Mouse (Mus musculus): Measurements from ENCODE around the gene Cpne4. TPM values are rescaled to one million over a fixed set of nuclear protein-coding genes. Genes with fewer than 3 reads are reported as not detected.

Cpne4 gene
- polyA plus RNA-seq, 1 experiment: 0.09 TPM

- 42% methylated on average over 2 of the region's 2 CpGs for WGBS
- Histone ChIP-seq H3K36me3 (ENCODE audit: control insufficient read depth, insufficient read depth, low read length) (no peaks in the 10 kb centered on the region), H3K27ac (ENCODE audit: insufficient read depth, low read length) (no peak overlapping the region), H3K4me3 (ENCODE audit: extremely low read depth, insufficient read depth, insufficient read length) (no peak overlapping the region), H3K4me1 (ENCODE audit: control insufficient read depth, insufficient read depth, insufficient read length) (no peaks in the 10 kb centered on the region), H3K27me3 (ENCODE audit: control insufficient read depth, insufficient read depth, low read length) (no peaks in the 10 kb centered on the region)
- DNase-seq (ENCODE audit: low read depth in 1 of 2, low spot score in 2 of 2): no peak
- TF ChIP-seq POLR2A (IDR thresholded peaks at IDR 0.05; ENCODE audit: low read depth, low read length): no peak
- TF ChIP-seq CTCF (IDR thresholded peaks at IDR 0.05; ENCODE audit: extremely low read depth, insufficient read depth, insufficient read length, insufficient replicate concordance): no peak
Observed at GRCm38 (mm10) chr9:104814681-104815080, 267.6 kb downstream of the Cpne4 start.

GRCm38 (mm10) chr9:104828646-104829045, 281.6 kb downstream of the Cpne4 start:
- Histone ChIP-seq H3K36me3 (ENCODE audit: control insufficient read depth, insufficient read depth, low read length) (no peaks in the 10 kb centered on the region), H3K27me3 (ENCODE audit: control insufficient read depth, insufficient read depth, low read length) (no peaks in the 10 kb centered on the region), H3K4me1 (ENCODE audit: control insufficient read depth, insufficient read depth, insufficient read length) (no peaks in the 10 kb centered on the region), H3K27ac (ENCODE audit: insufficient read depth, low read length) (no peak overlapping the region), H3K4me3 (ENCODE audit: extremely low read depth, insufficient read depth, insufficient read length) (no peak overlapping the region)
- 50% methylated on average over 3 of the region's 3 CpGs for WGBS
- TF ChIP-seq POLR2A (IDR thresholded peaks at IDR 0.05; ENCODE audit: low read depth, low read length): no peak
- no peak for TF ChIP-seq CTCF (IDR thresholded peaks at IDR 0.05; ENCODE audit: extremely low read depth, insufficient read depth, insufficient read length, insufficient replicate concordance)
- no peak for DNase-seq (ENCODE audit: low read depth in 1 of 2, low spot score in 2 of 2)

GRCm38 (mm10) chr9:104832934-104833539, 286.0 kb downstream of the Cpne4 start:
- H3K36me3 ChIP-seq (ENCODE audit: control insufficient read depth, insufficient read depth, low read length): no peaks in the 10 kb centered on the region
- TF ChIP-seq POLR2A (IDR thresholded peaks at IDR 0.05; ENCODE audit: low read depth, low read length) (no peak), CTCF (IDR thresholded peaks at IDR 0.05; ENCODE audit: extremely low read depth, insufficient read depth, insufficient read length, insufficient replicate concordance) (no peak)
- no peaks in the 10 kb centered on the region for H3K27me3 ChIP-seq (ENCODE audit: control insufficient read depth, insufficient read depth, low read length)
- H3K4me3 ChIP-seq (ENCODE audit: extremely low read depth, insufficient read depth, insufficient read length): no peak overlapping the region
- no peak overlapping the region for H3K27ac ChIP-seq (ENCODE audit: insufficient read depth, low read length)
- no peaks in the 10 kb centered on the region for H3K4me1 ChIP-seq (ENCODE audit: control insufficient read depth, insufficient read depth, insufficient read length)
- DNase-seq (ENCODE audit: low read depth in 1 of 2, low spot score in 2 of 2): no peak
- WGBS: 89% methylated on average over 5 of the region's 5 CpGs

GRCm38 (mm10) chr9:104837931-104838330, 290.8 kb downstream of the Cpne4 start:
- Histone ChIP-seq H3K4me1 (ENCODE audit: control insufficient read depth, insufficient read depth, insufficient read length) (no peaks in the 10 kb centered on the region), H3K4me3 (ENCODE audit: extremely low read depth, insufficient read depth, insufficient read length) (no peak overlapping the region), H3K27me3 (ENCODE audit: control insufficient read depth, insufficient read depth, low read length) (no peaks in the 10 kb centered on the region), H3K27ac (ENCODE audit: insufficient read depth, low read length) (no peak overlapping the region), H3K36me3 (ENCODE audit: control insufficient read depth, insufficient read depth, low read length) (no peaks in the 10 kb centered on the region)
- DNase-seq (ENCODE audit: low read depth in 1 of 2, low spot score in 2 of 2): no peak
- WGBS: 87% methylated on average over 1 of the region's 1 CpGs
- TF ChIP-seq CTCF (IDR thresholded peaks at IDR 0.05; ENCODE audit: extremely low read depth, insufficient read depth, insufficient read length, insufficient replicate concordance) (no peak), POLR2A (IDR thresholded peaks at IDR 0.05; ENCODE audit: low read depth, low read length) (no peak)

- no peaks in the 10 kb centered on the region for H3K36me3 ChIP-seq (ENCODE audit: control insufficient read depth, insufficient read depth, low read length)
Observed at GRCm38 (mm10) chr9:104841278-104841677, 294.2 kb downstream of the Cpne4 start.

GRCm38 (mm10) chr9:104845226-104845930, 298.3 kb downstream of the Cpne4 start:
- Histone ChIP-seq H3K36me3 (ENCODE audit: control insufficient read depth, insufficient read depth, low read length) (no peaks in the 10 kb centered on the region), H3K4me3 (ENCODE audit: extremely low read depth, insufficient read depth, insufficient read length) (no peak overlapping the region), H3K27me3 (ENCODE audit: control insufficient read depth, insufficient read depth, low read length) (no peaks in the 10 kb centered on the region), H3K4me1 (ENCODE audit: control insufficient read depth, insufficient read depth, insufficient read length) (no peaks in the 10 kb centered on the region), H3K27ac (ENCODE audit: insufficient read depth, low read length) (no peak overlapping the region)
- TF ChIP-seq CTCF (IDR thresholded peaks at IDR 0.05; ENCODE audit: extremely low read depth, insufficient read depth, insufficient read length, insufficient replicate concordance) (no peak), POLR2A (IDR thresholded peaks at IDR 0.05; ENCODE audit: low read depth, low read length) (no peak)
- WGBS: 61% methylated on average over 2 of the region's 2 CpGs
- no peak for DNase-seq (ENCODE audit: low read depth in 1 of 2, low spot score in 2 of 2)

More at GRCm38 (mm10) chr9:104841278-104841677, 294.2 kb downstream of the Cpne4 start:
- H3K4me1 ChIP-seq (ENCODE audit: control insufficient read depth, insufficient read depth, insufficient read length): no peaks in the 10 kb centered on the region
- no peak overlapping the region for H3K4me3 ChIP-seq (ENCODE audit: extremely low read depth, insufficient read depth, insufficient read length)
- H3K27me3 ChIP-seq (ENCODE audit: control insufficient read depth, insufficient read depth, low read length): no peaks in the 10 kb centered on the region
- no peak for DNase-seq (ENCODE audit: low read depth in 1 of 2, low spot score in 2 of 2)
- H3K27ac ChIP-seq (ENCODE audit: insufficient read depth, low read length): no peak overlapping the region
- 79% methylated on average over 1 of the region's 1 CpGs for whole genome bisulfite sequencing
- TF ChIP-seq CTCF (IDR thresholded peaks at IDR 0.05; ENCODE audit: extremely low read depth, insufficient read depth, insufficient read length, insufficient replicate concordance) (no peak), POLR2A (IDR thresholded peaks at IDR 0.05; ENCODE audit: low read depth, low read length) (no peak)

- no peaks in the 10 kb centered on the region for H3K27me3 ChIP-seq (ENCODE audit: control insufficient read depth, insufficient read depth, low read length)
- no peak overlapping the region for H3K27ac ChIP-seq (ENCODE audit: insufficient read depth, low read length)
- no peaks in the 10 kb centered on the region for H3K4me1 ChIP-seq (ENCODE audit: control insufficient read depth, insufficient read depth, insufficient read length)
- no peak for TF ChIP-seq POLR2A (IDR thresholded peaks at IDR 0.05; ENCODE audit: low read depth, low read length)
- 78% methylated on average over 3 of the region's 3 CpGs for WGBS
- no peak overlapping the region for H3K4me3 ChIP-seq (ENCODE audit: extremely low read depth, insufficient read depth, insufficient read length)
- no peak for DNase-seq (ENCODE audit: low read depth in 1 of 2, low spot score in 2 of 2)
- H3K36me3 ChIP-seq (ENCODE audit: control insufficient read depth, insufficient read depth, low read length): no peaks in the 10 kb centered on the region
Observed at GRCm38 (mm10) chr9:104853701-104854100, 306.6 kb downstream of the Cpne4 start.
